Mouse (Mus musculus) MEL (cell line): ENCODE measurements at regions not wholly inside any gene's neighbourhood (a gene's known extent, or its start where the extent isn't known, plus 50 kb on each side); places are given as distances from the start of the nearest gene placed in this dataset.

Experiments used
- DNase-seq: peaks from one replicate; pipeline ENCODE4 v3.0.0; 2011; ENCODE audit warnings: low read depth, low spot score
- H3K27ac ChIP-seq: 2 replicates; pipeline ENCODE4 v1.5.1; 2012; ENCODE audit warnings: low read depth, mild to moderate bottlenecking, control low read depth, low read length, moderate library complexity; ENCODE audit not compliant: control insufficient read depth
- H3K27me3 ChIP-seq, 2 experiments: fragments of 150-350 bp in 1 of 2; sonication (generic) in 1 of 2; 2 replicates each; pipeline ENCODE4 v1.6.1; 2012; ENCODE audit warnings: low read length in 2 of 2, mild to moderate bottlenecking in 2 of 2, improper control_type of control experiment in 1 of 2, moderate library complexity in 1 of 2; ENCODE audit not compliant: insufficient read depth in 2 of 2, control insufficient read depth in 1 of 2
- H3K36me3 ChIP-seq, 2 experiments: 2 replicates each; pipeline ENCODE4 v1.6.1; 2012 to 2014; ENCODE audit warnings: low read length in 2 of 2, improper control_type of control experiment in 1 of 2, inconsistent platforms in 1 of 2, mild to moderate bottlenecking in 1 of 2; ENCODE audit not compliant: insufficient read depth in 2 of 2, control insufficient read depth in 1 of 2
- H3K4me1 ChIP-seq, 2 experiments: fragments of 150-350 bp in 1 of 2; sonication (generic) in 1 of 2; 2 replicates each; pipeline ENCODE4 v1.6.1; 2012; ENCODE audit warnings: low read length in 2 of 2, improper control_type of control experiment in 1 of 2, mild to moderate bottlenecking in 1 of 2; ENCODE audit not compliant: insufficient read depth in 2 of 2, control insufficient read depth in 1 of 2
- H3K4me3 ChIP-seq, 2 experiments: fragments of 150-350 bp in 1 of 2; sonication (generic) in 1 of 2; 2 replicates each; pipeline ENCODE4 v1.5.1; 2012; ENCODE audit warnings: low read depth in 2 of 2, low read length in 2 of 2, mild to moderate bottlenecking in 2 of 2, moderate library complexity in 2 of 2, control low read depth in 1 of 2, improper control_type of control experiment in 1 of 2; ENCODE audit not compliant: control insufficient read depth in 1 of 2, insufficient read depth in 1 of 2
- H3K79me2 ChIP-seq: 2 replicates; pipeline ENCODE4 v1.6.1; 2012; ENCODE audit warnings: mild to moderate bottlenecking, low read length, moderate library complexity; ENCODE audit not compliant: control insufficient read depth, poor library complexity, insufficient read depth
- H3K9ac ChIP-seq: 2 replicates; pipeline ENCODE4 v1.6.1; 2012; ENCODE audit warnings: low read depth, mild to moderate bottlenecking, control low read depth, low read length, moderate library complexity; ENCODE audit not compliant: control insufficient read depth, poor library complexity, severe bottlenecking
- H3K9me3 ChIP-seq: fragments of 150-350 bp; sonication (generic); replicated peaks from 2 replicates; pipeline ENCODE4 v1.6.1; 2012; ENCODE audit warnings: mild to moderate bottlenecking, low read length, improper control_type of control experiment, moderate library complexity; ENCODE audit not compliant: insufficient read depth
- CHD1 ChIP-seq: IDR thresholded peaks from 2 replicates; pipeline ENCODE4 v1.6.1; 2012; ENCODE audit warnings: low read depth, mild to moderate bottlenecking, inconsistent platforms, low read length, improper control_type of control experiment
- CTCF ChIP-seq, 3 experiments: IDR thresholded peaks in 2 of 3; conservative IDR thresholded peaks in 1 of 3; 2 replicates each; pipeline ENCODE4 v1.5.1; 2011 to 2012; ENCODE audit warnings: low read length in 3 of 3, low read depth in 2 of 3, mild to moderate bottlenecking in 2 of 3, improper control_type of control experiment in 1 of 3, inconsistent platforms in 1 of 3, mixed read lengths in 1 of 3, moderate library complexity in 1 of 3; ENCODE audit not compliant: control insufficient read depth in 1 of 3, insufficient read depth in 1 of 3, poor library complexity in 1 of 3, severe bottlenecking in 1 of 3
- E2F4 ChIP-seq: IDR thresholded peaks from 2 replicates; pipeline ENCODE4 v1.6.1; 2011; ENCODE audit warnings: low read depth, low read length, improper control_type of control experiment, borderline replicate concordance
- HCFC1 ChIP-seq: IDR thresholded peaks from 2 replicates; pipeline ENCODE4 v1.6.1; 2012; ENCODE audit warnings: low read depth, mild to moderate bottlenecking, inconsistent platforms, low read length, improper control_type of control experiment, moderate library complexity
- MAX ChIP-seq: IDR thresholded peaks from 2 replicates; pipeline ENCODE4 v1.6.1; 2011; ENCODE audit warnings: low read length, improper control_type of control experiment
- MAZ ChIP-seq: IDR thresholded peaks from 2 replicates; pipeline ENCODE4 v1.6.1; 2012; ENCODE audit warnings: low read depth, mild to moderate bottlenecking, inconsistent platforms, low read length, improper control_type of control experiment
- MEF2A ChIP-seq: IDR thresholded peaks from 2 replicates; pipeline ENCODE4 v1.6.1; 2014; ENCODE audit warnings: low read depth, mild to moderate bottlenecking, inconsistent platforms, low read length, improper control_type of control experiment; ENCODE audit not compliant: poor library complexity, insufficient replicate concordance, severe bottlenecking; ENCODE audit errors: extremely low read depth
- MXI1 ChIP-seq: IDR thresholded peaks from 2 replicates; pipeline ENCODE4 v1.6.1; 2011; ENCODE audit warnings: mild to moderate bottlenecking, low read depth, low read length, improper control_type of control experiment
- MYB ChIP-seq: IDR thresholded peaks from 2 replicates; pipeline ENCODE4 v1.6.1; 2011; ENCODE audit warnings: mild to moderate bottlenecking, low read depth, low read length, improper control_type of control experiment
- MYC ChIP-seq: IDR thresholded peaks from 2 replicates; pipeline ENCODE4 v1.6.1; 2011; ENCODE audit warnings: low read depth, mild to moderate bottlenecking, low read length, improper control_type of control experiment, moderate library complexity
- NRF1 ChIP-seq: IDR thresholded peaks from 2 replicates; pipeline ENCODE4 v1.6.1; 2014; ENCODE audit warnings: low read depth, mild to moderate bottlenecking, inconsistent platforms, low read length, improper control_type of control experiment, moderate library complexity; ENCODE audit not compliant: poor library complexity, insufficient read depth, severe bottlenecking
- POLR2AphosphoS5 ChIP-seq: IDR thresholded peaks from 2 replicates; pipeline ENCODE4 v1.6.1; 2012; ENCODE audit warnings: low read depth, borderline replicate concordance, mild to moderate bottlenecking, inconsistent platforms, low read length, moderate library complexity, mixed read lengths
- RCOR1 ChIP-seq: IDR thresholded peaks from 2 replicates; pipeline ENCODE4 v1.6.1; 2012; ENCODE audit warnings: low read depth, mild to moderate bottlenecking, inconsistent platforms, low read length, improper control_type of control experiment
- SIN3A ChIP-seq: IDR thresholded peaks from 2 replicates; pipeline ENCODE4 v1.6.1; 2012; ENCODE audit warnings: low read length, improper control_type of control experiment, inconsistent platforms
- SMC3 ChIP-seq: IDR thresholded peaks from 2 replicates; pipeline ENCODE4 v1.6.1; 2011; ENCODE audit warnings: low read depth, low read length, improper control_type of control experiment
- TAL1 ChIP-seq: IDR thresholded peaks from 2 replicates; pipeline ENCODE4 v1.6.1; 2012; ENCODE audit warnings: mild to moderate bottlenecking, inconsistent platforms, low read length, moderate library complexity, mixed read lengths
- TBP ChIP-seq: IDR thresholded peaks from 2 replicates; pipeline ENCODE4 v1.8.0; 2011; ENCODE audit warnings: low read depth, low read length, improper control_type of control experiment
- TCF12 ChIP-seq: IDR thresholded peaks from 2 replicates; pipeline ENCODE4 v1.6.1; 2014; ENCODE audit warnings: low read depth, mild to moderate bottlenecking, inconsistent platforms, low read length, improper control_type of control experiment, moderate library complexity
- USF1 ChIP-seq: IDR thresholded peaks from 2 replicates; pipeline ENCODE4 v1.6.1; 2014; ENCODE audit warnings: low read depth, mild to moderate bottlenecking, inconsistent platforms, low read length, improper control_type of control experiment, moderate library complexity
- USF2 ChIP-seq, 2 experiments: IDR thresholded peaks; 2 replicates each; pipeline ENCODE4 v1.6.1; 2011 to 2012; ENCODE audit warnings: improper control_type of control experiment in 2 of 2, low read length in 2 of 2, borderline replicate concordance in 1 of 2, inconsistent platforms in 1 of 2, low read depth in 1 of 2, mild to moderate bottlenecking in 1 of 2; ENCODE audit not compliant: insufficient read depth in 1 of 2
- ZC3H11A ChIP-seq: IDR thresholded peaks from 2 replicates; pipeline ENCODE4 v1.6.1; 2012; ENCODE audit warnings: low read depth, mild to moderate bottlenecking, inconsistent platforms, low read length, improper control_type of control experiment
- ZKSCAN1 ChIP-seq: IDR thresholded peaks from 2 replicates; pipeline ENCODE4 v1.6.1; 2012; ENCODE audit warnings: low read depth, mild to moderate bottlenecking, inconsistent platforms, low read length, improper control_type of control experiment, moderate library complexity

GRCm38 (mm10) chr15:69326537-69326936, 2825.8 kb upstream of the Lrrc6 start:
- Histone ChIP-seq H3K9me3 (no peaks in the 10 kb centered on the region), H3K27me3 (no peaks in the 10 kb centered on the region), H3K79me2 (no peaks in the 10 kb centered on the region), H3K4me3 (no peak overlapping the region), H3K9ac (no peak overlapping the region), H3K27ac (no peak overlapping the region), H3K4me1 (no peaks in the 10 kb centered on the region), H3K36me3 (no peaks in the 10 kb centered on the region)
- DNase-seq = no peak
- TF ChIP-seq MEF2A (no peak), TCF12 (no peak), TBP (no peak), POLR2AphosphoS5 (no peak), MAX (no peak), CTCF (IDR thresholded peaks at IDR 0.05 in 2 of 3, conservative IDR thresholded peaks at IDR 0.05 in 1 of 3; ENCODE audit: control insufficient read depth in 1 of 3, insufficient read depth in 1 of 3, low read depth in 2 of 3, low read length in 3 of 3, poor library complexity in 1 of 3, severe bottlenecking in 1 of 3) (no peak), ZKSCAN1 (no peak), MAZ (no peak), CHD1 (no peak), TAL1 (no peak), RCOR1 (no peak), MYB (no peak), HCFC1 (no peak), NRF1 (no peak), USF2 (IDR thresholded peaks at IDR 0.05; ENCODE audit: borderline replicate concordance in 1 of 2, insufficient read depth in 1 of 2, low read depth in 1 of 2, low read length in 2 of 2) (no peak), MYC (no peak), E2F4 (no peak)

GRCm38 (mm10) chr15:69303100-69303499, 2802.4 kb upstream of the Lrrc6 start:
- Histone ChIP-seq H3K36me3 (no peaks in the 10 kb centered on the region), H3K9ac (no peak overlapping the region), H3K4me3 (no peak overlapping the region), H3K9me3 (no peaks in the 10 kb centered on the region), H3K27me3 (no peaks in the 10 kb centered on the region), H3K79me2 (no peaks in the 10 kb centered on the region), H3K4me1 (no peaks in the 10 kb centered on the region)
- no peak for DNase-seq
- no peak for TF ChIP-seq E2F4
- TF ChIP-seq NRF1 = no peak
- TF ChIP-seq SIN3A = no peak
- no peak for TF ChIP-seq ZC3H11A
- TF ChIP-seq SMC3 = no peak
- no peak for TF ChIP-seq MXI1
- TF ChIP-seq USF1 = no peak
- TF ChIP-seq, all 39 proteins: peak for 0
- H3K27ac ChIP-seq = no peak overlapping the region
